Comparison of ENCODE assay signal across 19 mouse cellular contexts in the genomic region with DNA sequence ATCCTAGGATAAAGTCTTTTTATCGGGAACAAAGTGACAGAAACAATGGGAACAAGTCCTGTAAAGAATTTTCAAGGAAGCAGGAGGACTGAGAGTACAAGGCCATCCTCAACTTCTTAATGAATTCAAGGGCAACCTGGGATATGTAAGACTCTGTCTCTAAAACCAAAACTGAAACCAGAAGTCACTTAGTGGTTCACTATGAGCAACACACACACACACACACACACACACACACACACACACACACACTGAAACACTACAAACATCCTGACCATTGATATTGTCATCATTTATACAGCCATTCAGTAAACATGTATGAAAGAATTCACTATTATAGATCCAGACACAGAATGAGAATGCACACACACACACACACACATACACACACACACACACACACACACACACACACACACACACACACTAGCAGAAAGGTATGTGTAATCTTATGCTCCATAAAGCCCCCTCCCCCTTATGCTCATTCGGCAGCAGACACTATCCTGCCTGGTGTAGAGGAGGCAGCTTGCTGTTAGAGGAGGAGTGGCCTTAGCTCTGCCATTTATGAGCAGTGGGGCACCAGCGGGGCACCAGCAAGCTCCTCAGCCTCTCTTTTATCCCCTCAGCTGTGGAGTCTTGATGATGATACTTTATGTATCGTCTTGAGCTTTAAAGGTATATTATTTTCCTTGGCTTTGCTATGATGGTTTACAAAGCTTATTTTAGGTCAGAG.
"Had no signal": no experiment of that assay in that cellular context is flagged by ENCODE, and none has a peak within 500 bp of the region (broad histone marks: within the 10 kb centered on the region; RNA-seq: fewer than 3 reads in every experiment).

No protein-coding gene starts in this region.

- H3K4me2 ChIP-seq: liver, embryonic 11.5 days; liver, embryonic 15.5 days had no signal

- H3K9ac ChIP-seq: liver, embryonic 15.5 days had no signal

- H3K4me3 ChIP-seq: layer of hippocampus, adult 2 months; left cerebral cortex, adult 2 months; limb, embryonic 10.5 days; liver, embryonic 15.5 days; midbrain, embryonic 10.5 days; myocyte had no signal

- H3K36me3 ChIP-seq: limb, embryonic 10.5 days; liver, embryonic 15.5 days; midbrain, embryonic 10.5 days had no signal

- H3K4me1 ChIP-seq: liver, embryonic 15.5 days had no signal

- H3K27me3 ChIP-seq: liver, embryonic 15.5 days had no signal

- H3K27ac ChIP-seq: layer of hippocampus, adult 2 months; left cerebral cortex, adult 2 months; limb, embryonic 10.5 days; liver, embryonic 15.5 days; macrophage; midbrain, embryonic 10.5 days had no signal

- DNase-seq: kidney, adult 9 months; kidney, postnatal 10 days; kidney, postnatal 4 days; lung, adult 2 months; lung, postnatal 14 days; midbrain, embryonic 14.5 days; retina, postnatal 1 day; right cerebral cortex, postnatal 4 days; spleen, adult 18-20 months; thymus, adult 18-20 months; thymus, postnatal 14 days had no signal
